Mouse (Mus musculus) frontal cortex, postnatal 14 days (tissue): Measurements from ENCODE around the gene Ccnh.
A peak's percentile ranks its signal among the peaks of the same experiment; 100 is the strongest.
"Not testable (repeated sequence)": the region's sequence is repeated elsewhere in the genome, so short reads cannot be mapped to it uniquely, and the experiment has no call there.

Experiments used
- DNase-seq, 2 experiments: peaks; one replicate each; pipeline ENCODE4 v3.0.0; 2022; ENCODE audit warnings: low spot score in 2 of 2

The Ccnh gene

GRCm38 (mm10) chr13:85188903-85189643 lies at the start of gene Ccnh:
Gene Ccnh, plus strand, starts transcription at chr13:85189408.
- DNase-seq: peak; percentile 90 to 91

- not testable (repeated sequence) for DNase-seq
Measured at GRCm38 (mm10) chr13:85143361-85143760, 45.8 kb upstream of the Ccnh start.

GRCm38 (mm10) chr13:85146471-85146870 lies 42.7 kb upstream of the Ccnh start:
- no peak for DNase-seq

DNA sequence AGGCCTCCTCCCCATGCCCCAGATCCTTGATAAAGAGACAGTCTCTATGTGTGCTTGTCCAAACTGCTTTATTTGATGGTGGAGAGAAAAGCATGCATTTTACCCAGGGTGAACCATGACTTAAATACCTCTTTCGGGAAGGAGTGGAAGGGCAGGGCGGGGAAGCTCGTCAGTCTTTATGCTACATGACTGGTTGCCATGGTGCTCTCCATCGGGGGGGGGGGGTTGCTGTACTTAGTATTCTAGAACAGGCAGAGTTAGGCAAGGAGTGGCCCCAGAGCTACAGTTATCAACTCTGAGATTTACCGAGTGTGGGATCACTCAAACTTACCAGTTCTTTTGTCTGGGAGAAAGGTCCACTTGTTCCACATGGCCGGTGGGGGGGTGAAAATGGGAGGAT lies 34.5 kb upstream of the Ccnh start:
- DNase-seq: no peak

GRCm38 (mm10) chr13:85159971-85160370 lies 29.2 kb upstream of the Ccnh start:
- DNase-seq: no peak

GRCm38 (mm10) chr13:85164512-85165124 lies 24.6 kb upstream of the Ccnh start:
- DNase-seq: no peak

- no peak for DNase-seq
Measured at GRCm38 (mm10) chr13:85189644-85190121, 475 bp downstream of the Ccnh start.

GRCm38 (mm10) chr13:85191253-85191652 lies 2.0 kb downstream of the Ccnh start:
- no peak for DNase-seq

DNA sequence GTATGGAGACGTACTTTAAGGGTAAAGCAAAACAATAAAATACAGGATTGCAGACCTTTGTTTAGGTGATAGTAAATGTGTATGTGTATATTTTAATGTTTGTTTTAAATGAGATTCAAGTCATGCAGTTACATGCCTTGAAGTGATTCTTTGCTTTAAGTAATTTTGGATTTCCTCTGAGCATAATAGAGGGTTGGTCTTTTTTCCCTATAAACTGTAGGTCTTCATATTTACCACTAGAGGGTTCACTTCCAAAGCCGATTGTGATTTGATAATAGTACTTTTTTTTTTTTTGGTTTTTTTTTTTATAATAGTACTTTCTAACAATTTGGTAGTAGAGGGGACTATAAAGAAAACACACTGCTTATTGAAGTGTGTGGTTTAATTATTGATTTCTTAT lies 18.3 kb downstream of the Ccnh start:
- DNase-seq: no peak

DNA sequence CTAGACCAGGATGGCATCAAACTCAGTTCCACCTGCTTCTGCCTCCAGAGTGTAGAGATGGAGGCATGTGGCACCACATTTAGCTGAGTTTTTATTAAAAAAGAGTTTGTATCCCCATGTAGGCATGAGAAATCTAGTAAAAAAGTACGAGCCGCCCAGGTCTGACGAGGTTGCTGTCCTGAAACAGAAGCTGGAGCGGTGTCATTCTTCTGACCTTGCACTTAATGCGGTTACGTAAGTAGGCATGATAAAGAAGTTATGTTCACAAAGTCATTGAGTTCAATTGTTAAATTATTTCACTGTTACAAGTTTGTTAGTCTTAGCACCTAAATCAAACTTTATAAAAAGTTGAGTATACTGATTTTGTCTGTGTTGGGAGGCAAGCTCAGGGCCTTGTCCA lies 19.4 kb downstream of the Ccnh start:
- no peak for DNase-seq

GRCm38 (mm10) chr13:85210353-85210752 lies 21.1 kb downstream of the Ccnh start:
- DNase-seq: no peak

- no peak for DNase-seq
Measured at GRCm38 (mm10) chr13:85218656-85219055, 29.4 kb downstream of the Ccnh start.

DNA sequence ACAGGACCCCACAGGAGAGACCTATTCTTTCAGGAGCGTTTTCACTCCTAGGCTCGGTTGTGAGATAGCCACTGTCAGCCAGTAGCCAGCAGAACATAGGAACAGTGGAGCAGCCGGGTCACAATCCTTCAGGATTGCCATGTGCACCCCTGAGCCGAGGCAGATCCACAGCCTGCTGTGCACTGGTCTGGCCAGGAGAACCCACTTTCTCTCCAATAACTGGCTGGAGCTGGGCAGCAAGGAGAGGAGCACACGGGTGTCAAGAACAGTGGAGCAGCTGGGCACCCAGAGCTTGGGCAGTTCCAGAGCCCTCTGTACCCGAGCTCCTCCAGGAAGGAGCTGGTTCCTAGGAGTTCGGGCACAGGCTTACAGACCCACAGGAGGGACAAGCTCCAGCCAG lies 49.6 kb downstream of the Ccnh start:
- no peak for DNase-seq
